Comparison of ENCODE assay signal across 12 mouse cellular contexts in the genomic region with DNA sequence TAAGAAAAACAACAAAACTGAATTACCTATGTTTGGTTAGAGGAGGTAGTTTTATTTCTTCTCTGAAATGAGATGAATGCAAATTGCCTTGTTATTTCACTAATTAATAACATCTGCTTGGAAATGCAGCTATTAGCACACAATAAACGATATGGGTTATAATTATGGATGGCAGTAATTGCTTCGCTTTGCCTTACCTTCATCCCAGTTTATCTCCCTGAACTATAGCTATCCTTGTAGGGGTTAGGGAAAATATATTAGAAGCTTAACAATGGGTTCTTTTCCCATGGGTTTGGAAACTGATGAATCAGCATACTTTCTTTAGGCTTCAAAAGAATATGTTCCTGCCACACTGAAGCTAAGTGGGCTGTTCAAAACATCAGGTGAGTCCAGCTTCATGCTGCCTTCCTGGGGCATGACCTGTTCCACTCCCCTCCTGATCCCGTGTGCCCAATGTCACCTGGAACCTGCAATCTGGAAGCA.
"Had no signal": no experiment of that assay in that cellular context is flagged by ENCODE, and none has a peak within 500 bp of the region (broad histone marks: within the 10 kb centered on the region; RNA-seq: fewer than 3 reads in every experiment).

No protein-coding gene starts in this region.

- H3K4me1 ChIP-seq: hindbrain, embryonic 15.5 days; limb, embryonic 13.5 days; midbrain, embryonic 12.5 days had no signal

- H3K27ac ChIP-seq: hindbrain, embryonic 15.5 days; limb, embryonic 13.5 days; liver, embryonic 14.5 days; macrophage; midbrain, embryonic 12.5 days had no signal

- DNase-seq: left cerebral cortex, postnatal 4 days; lung, postnatal 14 days; right cerebral cortex, adult 18-20 months; right cerebral cortex, postnatal 25 days; thymus, adult 2 months; thymus, postnatal 25 days had no signal

- H3K9me3 ChIP-seq: hindbrain, embryonic 15.5 days; limb, embryonic 13.5 days; midbrain, embryonic 12.5 days had no signal

- H3K4me3 ChIP-seq: hindbrain, embryonic 15.5 days; limb, embryonic 13.5 days; midbrain, embryonic 12.5 days had no signal

- H3K9ac ChIP-seq: hindbrain, embryonic 15.5 days; limb, embryonic 13.5 days; liver, embryonic 14.5 days; midbrain, embryonic 12.5 days had no signal

- H3K36me3 ChIP-seq: hindbrain, embryonic 15.5 days; limb, embryonic 13.5 days; midbrain, embryonic 12.5 days had no signal

- ATAC-seq: midbrain, embryonic 16.5 days had no signal

- H3K4me2 ChIP-seq: hindbrain, embryonic 15.5 days; limb, embryonic 13.5 days; midbrain, embryonic 12.5 days had no signal

- H3K27me3 ChIP-seq: hindbrain, embryonic 15.5 days; limb, embryonic 13.5 days; midbrain, embryonic 12.5 days had no signal
